In genomic region chr16:10208777-10209176, GRCm38 (mm10) we compare ENCODE assay signal across 31 mouse cellular contexts. TPM values are rescaled to one million over a fixed set of nuclear protein-coding genes. Genes with fewer than 3 reads are reported as not detected.
A peak's percentile ranks its signal among the peaks of the same experiment; 100 is the strongest.
DNase-seq lines count a peak whose midpoint lies in the region; ATAC-seq and TF ChIP-seq lines count a peak whose summit lies in the region.
"Had no signal": no experiment of that assay in that cellular context is flagged by ENCODE, and none has a peak within 500 bp of the region (broad histone marks: within the 10 kb centered on the region; RNA-seq: fewer than 3 reads in every experiment).

No protein-coding gene starts in this region.

- 93% methylated on average over 1 of the region's 1 CpGs for WGBS in kidney, adult 2 months
- WGBS in lung, embryonic 14.5 days: 81% methylated on average over 1 of the region's 1 CpGs
- 77% methylated on average over 1 of the region's 1 CpGs for WGBS in stomach, postnatal 0 days
- 83% methylated on average over 1 of the region's 1 CpGs for WGBS in cerebellum, adult 2 months

- H3K27me3 ChIP-seq in kidney, adult 2 months (replicated peaks; ENCODE audit: control insufficient read depth, insufficient read depth, low read length): no peaks in the 10 kb centered on the region
- no peaks in the 10 kb centered on the region for H3K27me3 ChIP-seq in lung, embryonic 14.5 days (ENCODE audit: insufficient read depth, low read length)
- H3K27me3 ChIP-seq in stomach, postnatal 0 days (ENCODE audit: control insufficient read depth, insufficient read depth, low read length): no peaks in the 10 kb centered on the region
- H3K27me3 ChIP-seq in cerebellum, adult 2 months (ENCODE audit: control insufficient read depth, insufficient read depth, low read length): no peaks in the 10 kb centered on the region
- H3K27me3 ChIP-seq: embryonic facial prominence, embryonic 15.5 days; forebrain, embryonic 12.5 days; hindbrain, embryonic 13.5 days; limb, embryonic 13.5 days; lung, embryonic 15.5 days had no signal

- ATAC-seq in lung, embryonic 14.5 days (ENCODE audit: insufficient read depth): no peak
- ATAC-seq in stomach, postnatal 0 days (ENCODE audit: low FRiP score, low TSS enrichment): no peak
- ATAC-seq: forebrain, postnatal 0 days; midbrain, embryonic 16.5 days had no signal

- H3K4me2 ChIP-seq in lung, embryonic 14.5 days: no peak overlapping the region
- H3K4me2 ChIP-seq in stomach, postnatal 0 days (replicated peaks; ENCODE audit: low read depth): no peak overlapping the region
- H3K4me2 ChIP-seq: embryonic facial prominence, embryonic 15.5 days; forebrain, embryonic 12.5 days; heart, embryonic 11.5 days; hindbrain, embryonic 13.5 days; limb, embryonic 13.5 days; liver, embryonic 11.5 days; lung, embryonic 15.5 days; midbrain, embryonic 11.5 days had no signal

- DNase-seq in kidney, adult 2 months: no peak
- DNase-seq in kidney, postnatal 4 days: no peak
- DNase-seq in lung, embryonic 14.5 days: peak; percentile 4
- DNase-seq in lung, adult 18-20 months: no peak
- DNase-seq in ES-CJ7 (ENCODE audit: low read depth, low spot score): peak; percentile 28
- DNase-seq in stomach, postnatal 0 days (ENCODE audit: low spot score): no peak
- DNase-seq in cerebellum, adult 2 months: no peak
- DNase-seq: adrenal gland, adult 8-10 months; cerebellum, adult 9-10 months; cerebellum, postnatal 36 days; forebrain, postnatal 0 days; gastrocnemius, postnatal 25 days; heart, postnatal 36 days; kidney, adult 11 months; lung, postnatal 36 days; right cerebral cortex, postnatal 25 days; thymus, adult 2 months; thymus, postnatal 4 days had no signal

- TF ChIP-seq CTCF in kidney, adult 2 months (conservative IDR thresholded peaks at IDR 0.05; ENCODE audit: insufficient read depth, insufficient read length, low read depth, low read length): 0 out of 2 replicates have a peak, but pooled peaks have one; percentile 12
- no peak for TF ChIP-seq CTCF in lung, embryonic 14.5 days (IDR thresholded peaks at IDR 0.05; ENCODE audit: low read depth)
- TF ChIP-seq CTCF in stomach, postnatal 0 days (IDR thresholded peaks at IDR 0.05; ENCODE audit: low read depth): peak; percentile 45
- no peak for TF ChIP-seq CTCF in cerebellum, adult 2 months (IDR thresholded peaks at IDR 0.05; ENCODE audit: borderline replicate concordance, insufficient read depth, low read depth, low read length)

- TF ChIP-seq POLR2A in kidney, adult 2 months (IDR thresholded peaks at IDR 0.05; ENCODE audit: low read depth, low read length): no peak
- TF ChIP-seq POLR2A in cerebellum, adult 2 months (IDR thresholded peaks at IDR 0.05; ENCODE audit: borderline replicate concordance, insufficient read depth, low read length): no peak

- H3K9me3 ChIP-seq in lung, embryonic 14.5 days (ENCODE audit: low read depth, low read length): no peaks in the 10 kb centered on the region
- no peaks in the 10 kb centered on the region for H3K9me3 ChIP-seq in stomach, postnatal 0 days (ENCODE audit: control insufficient read depth, low read length)
- H3K9me3 ChIP-seq: embryonic facial prominence, embryonic 10.5 days; embryonic facial prominence, embryonic 15.5 days; forebrain, embryonic 12.5 days; hindbrain, embryonic 13.5 days; limb, embryonic 13.5 days; lung, embryonic 15.5 days had no signal

- H3K4me3 ChIP-seq in kidney, adult 2 months (ENCODE audit: insufficient read depth, low read depth, low read length): no peak overlapping the region
- H3K4me3 ChIP-seq in lung, embryonic 14.5 days (ENCODE audit: low read depth, low read length): no peak overlapping the region
- no peak overlapping the region for H3K4me3 ChIP-seq in stomach, postnatal 0 days (ENCODE audit: low read depth, low read length)
- no peak overlapping the region for H3K4me3 ChIP-seq in cerebellum, adult 2 months (replicated peaks; ENCODE audit: insufficient read depth, low read depth, low read length)
- H3K4me3 ChIP-seq: embryonic facial prominence, embryonic 10.5 days; embryonic facial prominence, embryonic 15.5 days; forebrain, embryonic 12.5 days; hindbrain, embryonic 13.5 days; limb, embryonic 13.5 days; lung, embryonic 15.5 days had no signal

- H3K9ac ChIP-seq in lung, embryonic 14.5 days: no peak overlapping the region
- H3K9ac ChIP-seq in stomach, postnatal 0 days (ENCODE audit: low read length): no peak overlapping the region
- H3K9ac ChIP-seq: embryonic facial prominence, embryonic 15.5 days; forebrain, embryonic 12.5 days; forebrain, postnatal 0 days; hindbrain, embryonic 13.5 days; limb, embryonic 13.5 days; lung, embryonic 15.5 days had no signal

- no peak overlapping the region for H3K27ac ChIP-seq in kidney, adult 2 months (ENCODE audit: insufficient read depth, low read depth, low read length)
- H3K27ac ChIP-seq in lung, embryonic 14.5 days (ENCODE audit: low read depth): no peak overlapping the region
- H3K27ac ChIP-seq in stomach, postnatal 0 days (replicated peaks): no peak overlapping the region
- H3K27ac ChIP-seq in cerebellum, adult 2 months (ENCODE audit: insufficient read depth, low read length): no peak overlapping the region
- H3K27ac ChIP-seq: embryonic facial prominence, embryonic 10.5 days; embryonic facial prominence, embryonic 15.5 days; forebrain, embryonic 12.5 days; hindbrain, embryonic 13.5 days; limb, embryonic 13.5 days; lung, embryonic 15.5 days had no signal

- no peaks in the 10 kb centered on the region for H3K4me1 ChIP-seq in kidney, adult 2 months (ENCODE audit: control insufficient read depth, insufficient read depth, low read length)
- no peaks in the 10 kb centered on the region for H3K4me1 ChIP-seq in lung, embryonic 14.5 days (ENCODE audit: insufficient read depth)
- H3K4me1 ChIP-seq in stomach, postnatal 0 days (replicated peaks; ENCODE audit: control insufficient read depth, insufficient read depth): no peaks in the 10 kb centered on the region
- H3K4me1 ChIP-seq in cerebellum, adult 2 months (ENCODE audit: control insufficient read depth, insufficient read depth, low read length): no peaks in the 10 kb centered on the region
- H3K4me1 ChIP-seq: embryonic facial prominence, embryonic 10.5 days; embryonic facial prominence, embryonic 15.5 days; forebrain, embryonic 12.5 days; hindbrain, embryonic 13.5 days; limb, embryonic 13.5 days; lung, embryonic 15.5 days had no signal

- no peaks in the 10 kb centered on the region for H3K36me3 ChIP-seq in kidney, adult 2 months (ENCODE audit: control insufficient read depth, insufficient read depth, low read length)
- no peaks in the 10 kb centered on the region for H3K36me3 ChIP-seq in lung, embryonic 14.5 days (ENCODE audit: insufficient read depth)
- H3K36me3 ChIP-seq in stomach, postnatal 0 days (ENCODE audit: control insufficient read depth, insufficient read depth, low read length): no peaks in the 10 kb centered on the region
- H3K36me3 ChIP-seq: embryonic facial prominence, embryonic 10.5 days; embryonic facial prominence, embryonic 15.5 days; forebrain, embryonic 12.5 days; hindbrain, embryonic 13.5 days; lung, embryonic 15.5 days had no signal

- TF ChIP-seq EP300 in stomach, postnatal 0 days (optimal IDR thresholded peaks at IDR 0.05): no peak

RNA-seq across cellular contexts. Expression of gene Atf7ip2, which starts 16.3 kb away (rescaled TPM):
- 0.24 and 0.25 TPM in 2 replicates for polyA plus RNA-seq in kidney, adult 2 months (2012; rRNA removed)
- polyA plus RNA-seq in lung, embryonic 14.5 days (2014; fragmentation: Nextera tagmentation; extraction: Ambion mirVana): 2.5 and 2.7 TPM in 2 replicates
- polyA plus RNA-seq in stomach, postnatal 0 days (2015; fragmentation: Nextera tagmentation; extraction: Ambion mirVana): 0.22 and 0.36 TPM in 2 replicates
- polyA plus RNA-seq in cerebellum, adult 2 months (2012; rRNA removed): 0.03 and 0.05 TPM in 2 replicates
- polyA plus RNA-seq: thymus, adult 2 months had no signal

RNA-seq across cellular contexts. Expression of gene Rpl39l, which starts 38.8 kb away (rescaled TPM):
- not detected in 2 replicates for polyA plus RNA-seq in kidney, adult 2 months (2012; rRNA removed)
- not detected in 2 replicates for polyA plus RNA-seq in lung, embryonic 14.5 days (2014; fragmentation: Nextera tagmentation; extraction: Ambion mirVana)
- polyA plus RNA-seq in stomach, postnatal 0 days (2015; fragmentation: Nextera tagmentation; extraction: Ambion mirVana): not detected in 2 replicates
- 0.14 TPM in 1 of 2 replicates, not detected in the other for polyA plus RNA-seq in cerebellum, adult 2 months (2012; rRNA removed)
- polyA plus RNA-seq: embryonic facial prominence, embryonic 10.5 days; kidney, embryonic 16.5 days; large intestine, adult 2 months; midbrain, embryonic 11.5 days; neural tube, embryonic 11.5 days had no signal

Comparison
In these comparisons a context has a peak if more than half of its experiments do, and no peak if none do; other contexts are left out.
1. DNase-seq: peak in lung, embryonic 14.5 days (single experiment) and ES-CJ7 (single experiment); none in kidney, adult 2 months (single experiment), kidney, postnatal 4 days (0 of 2), lung, adult 18-20 months (0 of 2), stomach, postnatal 0 days (single experiment) and cerebellum, adult 2 months (0 of 2).
2. CTCF ChIP-seq: peak in kidney, adult 2 months (single experiment) and stomach, postnatal 0 days (single experiment); none in lung, embryonic 14.5 days (single experiment) and cerebellum, adult 2 months (single experiment).